Mouse (Mus musculus) natural killer cell, adult 2 months (primary cell): ENCODE measurements around the gene Lhx8.

Source experiments
- DNase-seq, 2 experiments: peaks; one replicate each; pipeline ENCODE4 v3.0.0; 2022; ENCODE audit warnings: low spot score in 2 of 2

Lhx8 gene

GRCm38 (mm10) chr3:154330181-154331002 is at the start of gene Lhx8:
Gene Lhx8 (minus strand): TSS chr3:154330659.
- DNase-seq, result no peak

- DNase-seq, result no peak
Observed at GRCm38 (mm10) chr3:154373536-154373935, 43.1 kb upstream of the Lhx8 start.

GRCm38 (mm10) chr3:154372688-154373087 is 42.2 kb upstream of the Lhx8 start:
- no peak for DNase-seq

GRCm38 (mm10) chr3:154367327-154367726 is 36.9 kb upstream of the Lhx8 start:
- DNase-seq, result no peak

GRCm38 (mm10) chr3:154364604-154365209 is 34.2 kb upstream of the Lhx8 start:
- no peak for DNase-seq

- DNase-seq, result no peak
Observed at GRCm38 (mm10) chr3:154363507-154363906, 33.0 kb upstream of the Lhx8 start.

- no peak for DNase-seq
Observed at GRCm38 (mm10) chr3:154359231-154359630, 28.8 kb upstream of the Lhx8 start.

- DNase-seq, result no peak
Observed at GRCm38 (mm10) chr3:154340294-154340914, 9.9 kb upstream of the Lhx8 start.

- DNase-seq, result no peak
Observed at GRCm38 (mm10) chr3:154339649-154340260, 9.3 kb upstream of the Lhx8 start.

- DNase-seq, result no peak
Observed at GRCm38 (mm10) chr3:154334806-154335205, 4.3 kb upstream of the Lhx8 start.

- no peak for DNase-seq
Observed at GRCm38 (mm10) chr3:154333401-154333999, 3.0 kb upstream of the Lhx8 start.

GRCm38 (mm10) chr3:154332941-154333340 is 2.5 kb upstream of the Lhx8 start:
- no peak for DNase-seq

- DNase-seq, result no peak
Observed at GRCm38 (mm10) chr3:154332213-154332530, 1.7 kb upstream of the Lhx8 start.

- DNase-seq, result no peak
Observed at GRCm38 (mm10) chr3:154331506-154332212, 1.2 kb upstream of the Lhx8 start.

GRCm38 (mm10) chr3:154331003-154331340 is 513 bp upstream of the Lhx8 start:
- no peak for DNase-seq

GRCm38 (mm10) chr3:154329323-154330180 is 907 bp downstream of the Lhx8 start:
- no peak for DNase-seq

- DNase-seq, result no peak
Observed at GRCm38 (mm10) chr3:154328721-154329322, 1.6 kb downstream of the Lhx8 start.

GRCm38 (mm10) chr3:154327883-154328720 is 2.4 kb downstream of the Lhx8 start:
- no peak for DNase-seq
